Mouse (Mus musculus): ENCODE results near the gene Prickle3. TPM values are rescaled to one million over a fixed set of nuclear protein-coding genes. Genes with fewer than 3 reads are reported as not detected.
A peak's percentile ranks its signal among the peaks of the same experiment; 100 is the strongest.

The Prickle3 gene
- polyA plus RNA-seq, 1 experiment from 2014 or later: 10.0 TPM

- Histone ChIP-seq H3K9me3 (replicated peaks; ENCODE audit: control insufficient read depth, low read length) (no peaks in the 10 kb centered on the region), H3K4me1 (ENCODE audit: control insufficient read depth, insufficient read depth, low read length) (peaks cover 4% of the 10 kb centered on the region; the same call in 1 of the 2 replicates), H3K4me2 (ENCODE audit: low read depth, low read length) (no peak overlapping the region), H3K4me3 (ENCODE audit: low read length) (no peak overlapping the region), H3K27ac (ENCODE audit: low read length) (no peak overlapping the region), H3K27me3 (ENCODE audit: control insufficient read depth, insufficient read depth, low read length) (no peaks in the 10 kb centered on the region), H3K9ac (ENCODE audit: low read length) (no peak overlapping the region), H3K36me3 (ENCODE audit: control insufficient read depth, insufficient read depth) (peaks cover 8% of the 10 kb centered on the region; the same call in 1 of the 2 replicates)
- no peak for ATAC-seq (replicated peaks; ENCODE audit: extremely low read depth, insufficient read depth, low FRiP score)
- WGBS: 67% methylated on average over 21 of the region's 21 CpGs
Measured at GRCm38 (mm10) chrX:7665739-7666502, 8.9 kb downstream of the Prickle3 start.

- peak; percentile 73 for ATAC-seq (replicated peaks; ENCODE audit: extremely low read depth, insufficient read depth, low FRiP score)
- Histone ChIP-seq H3K27me3 (ENCODE audit: control insufficient read depth, insufficient read depth, low read length) (no peaks in the 10 kb centered on the region), H3K4me1 (ENCODE audit: control insufficient read depth, insufficient read depth, low read length) (peaks cover 24% of the 10 kb centered on the region), H3K9ac (ENCODE audit: low read length) (peak overlapping the region; percentile 80), H3K36me3 (ENCODE audit: control insufficient read depth, insufficient read depth) (peaks cover 8% of the 10 kb centered on the region; the same call in 1 of the 2 replicates), H3K27ac (ENCODE audit: low read length) (peak overlapping the region; percentile 83), H3K4me2 (ENCODE audit: low read depth, low read length) (peak overlapping the region; percentile 51), H3K4me3 (ENCODE audit: low read length) (peak overlapping the region; percentile 73), H3K9me3 (replicated peaks; ENCODE audit: control insufficient read depth, low read length) (no peaks in the 10 kb centered on the region)
- WGBS: 17% methylated on average over 19 of the region's 19 CpGs
Measured at GRCm38 (mm10) chrX:7670390-7670881, 13.4 kb downstream of the Prickle3 start.

GRCm38 (mm10) chrX:7670921-7671623 lies 14.0 kb downstream of the Prickle3 start, which contains the start of gene Plp2:
TSS of gene Plp2 (minus strand) at chrX:7671390.
- Histone ChIP-seq H3K27me3 (ENCODE audit: control insufficient read depth, insufficient read depth, low read length) (no peaks in the 10 kb centered on the region), H3K9ac (ENCODE audit: low read length) (peak within 1 kb of the TSS; percentile 80), H3K4me3 (ENCODE audit: low read length) (peak within 1 kb of the TSS; percentile 73), H3K36me3 (ENCODE audit: control insufficient read depth, insufficient read depth) (peaks cover 8% of the 10 kb centered on the region; the same call in 1 of the 2 replicates), H3K4me1 (ENCODE audit: control insufficient read depth, insufficient read depth, low read length) (peaks cover 24% of the 10 kb centered on the region), H3K9me3 (replicated peaks; ENCODE audit: control insufficient read depth, low read length) (no peaks in the 10 kb centered on the region), H3K27ac (ENCODE audit: low read length) (peak within 1 kb of the TSS; percentile 83), H3K4me2 (ENCODE audit: low read depth, low read length) (peak within 1 kb of the TSS; percentile 51)
- peak; percentile 40 for ATAC-seq (replicated peaks; ENCODE audit: extremely low read depth, insufficient read depth, low FRiP score)
- WGBS: 12% methylated on average over 36 of the region's 36 CpGs

- Histone ChIP-seq H3K9me3 (replicated peaks; ENCODE audit: control insufficient read depth, low read length) (no peaks in the 10 kb centered on the region), H3K4me1 (ENCODE audit: control insufficient read depth, insufficient read depth, low read length) (peaks cover 24% of the 10 kb centered on the region), H3K4me3 (ENCODE audit: low read length) (no peak overlapping the region), H3K27ac (ENCODE audit: low read length) (no peak overlapping the region), H3K9ac (ENCODE audit: low read length) (no peak overlapping the region), H3K4me2 (ENCODE audit: low read depth, low read length) (no peak overlapping the region), H3K27me3 (ENCODE audit: control insufficient read depth, insufficient read depth, low read length) (no peaks in the 10 kb centered on the region), H3K36me3 (ENCODE audit: control insufficient read depth, insufficient read depth) (0 out of 2 replicates have a peak, but pooled peaks cover 4% of the 10 kb centered on the region)
- whole genome bisulfite sequencing: 36% methylated on average over 6 of the region's 6 CpGs
- no peak for ATAC-seq (replicated peaks; ENCODE audit: extremely low read depth, insufficient read depth, low FRiP score)
Measured at GRCm38 (mm10) chrX:7672739-7673138, 15.7 kb downstream of the Prickle3 start.

- Histone ChIP-seq H3K4me2 (ENCODE audit: low read depth, low read length) (peak overlapping the region; percentile 62), H3K9ac (ENCODE audit: low read length) (0 out of 2 replicates have a peak overlapping the region, but pooled peaks have one; percentile 59), H3K4me3 (ENCODE audit: low read length) (peak overlapping the region; percentile 45), H3K27me3 (ENCODE audit: control insufficient read depth, insufficient read depth, low read length) (no peaks in the 10 kb centered on the region), H3K36me3 (ENCODE audit: control insufficient read depth, insufficient read depth) (0 out of 2 replicates have a peak, but pooled peaks cover 4% of the 10 kb centered on the region), H3K4me1 (ENCODE audit: control insufficient read depth, insufficient read depth, low read length) (peaks cover 24% of the 10 kb centered on the region), H3K9me3 (replicated peaks; ENCODE audit: control insufficient read depth, low read length) (no peaks in the 10 kb centered on the region), H3K27ac (ENCODE audit: low read length) (peak overlapping the region; percentile 55)
- ATAC-seq (replicated peaks; ENCODE audit: extremely low read depth, insufficient read depth, low FRiP score): no peak
- 21% methylated on average over 12 of the region's 12 CpGs for WGBS
Measured at GRCm38 (mm10) chrX:7673578-7674281, 16.7 kb downstream of the Prickle3 start.

- peak overlapping the region; percentile 59 for H3K9ac ChIP-seq (ENCODE audit: low read length)
- 16% methylated on average over 28 of the region's 28 CpGs for WGBS
- ATAC-seq (replicated peaks; ENCODE audit: extremely low read depth, insufficient read depth, low FRiP score): no peak
Measured at GRCm38 (mm10) chrX:7674284-7675000, 17.4 kb downstream of the Prickle3 start.

GRCm38 (mm10) chrX:7675001-7675380 lies 17.9 kb downstream of the Prickle3 start:
- ATAC-seq (replicated peaks; ENCODE audit: extremely low read depth, insufficient read depth, low FRiP score): no peak
- WGBS: 23% methylated on average over 10 of the region's 10 CpGs

More at GRCm38 (mm10) chrX:7674284-7675000, 17.4 kb downstream of the Prickle3 start:
- peak overlapping the region; percentile 45 for H3K4me3 ChIP-seq (ENCODE audit: low read length)
- no peaks in the 10 kb centered on the region for H3K36me3 ChIP-seq (ENCODE audit: control insufficient read depth, insufficient read depth)
- peak overlapping the region; percentile 55 for H3K27ac ChIP-seq (ENCODE audit: low read length)
- H3K27me3 ChIP-seq (ENCODE audit: control insufficient read depth, insufficient read depth, low read length): no peaks in the 10 kb centered on the region
- H3K9me3 ChIP-seq (replicated peaks; ENCODE audit: control insufficient read depth, low read length): no peaks in the 10 kb centered on the region
- peak overlapping the region; percentile 62 for H3K4me2 ChIP-seq (ENCODE audit: low read depth, low read length)
- peaks cover 24% of the 10 kb centered on the region for H3K4me1 ChIP-seq (ENCODE audit: control insufficient read depth, insufficient read depth, low read length)

GRCm38 (mm10) chrX:7678986-7679385 lies 21.9 kb downstream of the Prickle3 start:
- no peak for ATAC-seq (replicated peaks; ENCODE audit: extremely low read depth, insufficient read depth, low FRiP score)
- 37% methylated on average over 3 of the region's 3 CpGs for WGBS
- no peaks in the 10 kb centered on the region for H3K36me3 ChIP-seq (ENCODE audit: control insufficient read depth, insufficient read depth)
- no peak overlapping the region for H3K4me3 ChIP-seq (ENCODE audit: low read length)
- H3K4me1 ChIP-seq (ENCODE audit: control insufficient read depth, insufficient read depth, low read length): peaks cover 7% of the 10 kb centered on the region
- H3K9ac ChIP-seq (ENCODE audit: low read length): no peak overlapping the region
- no peak overlapping the region for H3K4me2 ChIP-seq (ENCODE audit: low read depth, low read length)
- H3K27me3 ChIP-seq (ENCODE audit: control insufficient read depth, insufficient read depth, low read length): no peaks in the 10 kb centered on the region
- no peak overlapping the region for H3K27ac ChIP-seq (ENCODE audit: low read length)
- no peaks in the 10 kb centered on the region for H3K9me3 ChIP-seq (replicated peaks; ENCODE audit: control insufficient read depth, low read length)

More at GRCm38 (mm10) chrX:7675001-7675380, 17.9 kb downstream of the Prickle3 start:
- H3K4me1 ChIP-seq (ENCODE audit: control insufficient read depth, insufficient read depth, low read length): peaks cover 24% of the 10 kb centered on the region
- no peaks in the 10 kb centered on the region for H3K27me3 ChIP-seq (ENCODE audit: control insufficient read depth, insufficient read depth, low read length)
- H3K9me3 ChIP-seq (replicated peaks; ENCODE audit: control insufficient read depth, low read length): no peaks in the 10 kb centered on the region
- no peak overlapping the region for H3K27ac ChIP-seq (ENCODE audit: low read length)
- peak overlapping the region; percentile 62 for H3K4me2 ChIP-seq (ENCODE audit: low read depth, low read length)
- H3K9ac ChIP-seq (ENCODE audit: low read length): peak overlapping the region; percentile 59
- peak overlapping the region; percentile 45 for H3K4me3 ChIP-seq (ENCODE audit: low read length)
- no peaks in the 10 kb centered on the region for H3K36me3 ChIP-seq (ENCODE audit: control insufficient read depth, insufficient read depth)

Measured in heart, embryonic 16.5 days (tissue).